Mouse (Mus musculus) CH12.LX (cell line): ENCODE measurements at regions not wholly inside any gene's neighbourhood (a gene's known extent, or its start where the extent isn't known, plus 50 kb on each side); places are given as distances from the start of the nearest gene placed in this dataset.

Experiments
- DNase-seq: peaks from one replicate; pipeline ENCODE4 v3.0.0-alpha.2; 2013; ENCODE audit errors: extremely low read depth
- H3K27ac ChIP-seq: 2 replicates; pipeline ENCODE4 v1.5.1; 2012; ENCODE audit warnings: low read depth, mild to moderate bottlenecking, control low read depth, moderate library complexity; ENCODE audit not compliant: insufficient read depth
- H3K27me3 ChIP-seq: replicated peaks from 2 replicates; pipeline ENCODE3; 2012; ENCODE audit warnings: inconsistent platforms
- H3K36me3 ChIP-seq, 2 experiments: replicated peaks in 1 of 2; 2 replicates each; pipeline versions ENCODE3 to v1.6.1; 2012; ENCODE audit warnings: inconsistent platforms in 1 of 2, low read length in 1 of 2, mild to moderate bottlenecking in 1 of 2, mixed read lengths in 1 of 2, moderate library complexity in 1 of 2; ENCODE audit not compliant: control insufficient read depth in 1 of 2, insufficient read depth in 1 of 2
- H3K4me1 ChIP-seq, 2 experiments: 2 replicates each; pipeline ENCODE4 v1.6.1; 2012; ENCODE audit warnings: inconsistent platforms in 1 of 2, moderate library complexity in 1 of 2; ENCODE audit not compliant: insufficient read depth in 2 of 2, control insufficient read depth in 1 of 2
- H3K4me2 ChIP-seq: 2 replicates; pipeline ENCODE4 v1.6.1; 2012; ENCODE audit warnings: low read depth, mild to moderate bottlenecking, control low read depth; ENCODE audit not compliant: poor library complexity, insufficient read depth, severe bottlenecking
- H3K4me3 ChIP-seq, 3 experiments: fragments of 150-350 bp in 1 of 3; sonication (generic) in 1 of 3; replicated peaks in 1 of 3; 2 replicates each; pipeline versions ENCODE3 to v1.5.1; 2011 to 2012; ENCODE audit warnings: low read depth in 2 of 3, low read length in 2 of 3, mild to moderate bottlenecking in 2 of 3, moderate library complexity in 2 of 3, control low read depth in 1 of 3, improper control_type of control experiment in 1 of 3, inconsistent platforms in 1 of 3, mixed read lengths in 1 of 3; ENCODE audit not compliant: poor library complexity in 1 of 3
- H3K79me2 ChIP-seq: replicated peaks from 2 replicates; pipeline ENCODE4 v1.6.1; 2012; ENCODE audit warnings: mild to moderate bottlenecking, moderate library complexity; ENCODE audit not compliant: control insufficient read depth, poor library complexity, insufficient read depth, severe bottlenecking; ENCODE audit errors: extremely low read depth
- H3K9ac ChIP-seq: 2 replicates; pipeline ENCODE4 v1.6.1; 2012; ENCODE audit warnings: low read depth, mild to moderate bottlenecking, control low read depth, moderate library complexity; ENCODE audit not compliant: insufficient read depth
- H3K9me3 ChIP-seq: replicated peaks from 2 replicates; pipeline ENCODE3; 2012; ENCODE audit warnings: low read length, inconsistent platforms, mixed read lengths
- CHD2 ChIP-seq: IDR thresholded peaks from 2 replicates; pipeline ENCODE4 v1.6.1; 2011; ENCODE audit warnings: low read length, improper control_type of control experiment
- GABPA ChIP-seq: IDR thresholded peaks from 2 replicates; pipeline ENCODE4 v1.6.1; 2012; ENCODE audit warnings: low read depth, low read length, improper control_type of control experiment, inconsistent platforms; ENCODE audit not compliant: insufficient replicate concordance
- HCFC1 ChIP-seq: IDR thresholded peaks from 2 replicates; pipeline ENCODE4 v1.6.1; 2012; ENCODE audit warnings: low read depth, mild to moderate bottlenecking, inconsistent platforms, low read length, improper control_type of control experiment
- JUN ChIP-seq: IDR thresholded peaks from 2 replicates; pipeline ENCODE4 v1.6.1; 2011; ENCODE audit warnings: low read depth, mild to moderate bottlenecking, low read length, improper control_type of control experiment, moderate library complexity; ENCODE audit not compliant: insufficient read depth
- KAT2A ChIP-seq: IDR thresholded peaks from 2 replicates; pipeline ENCODE4 v1.6.1; 2012; ENCODE audit warnings: low read length, improper control_type of control experiment, inconsistent platforms; ENCODE audit not compliant: insufficient replicate concordance
- MAX ChIP-seq: IDR thresholded peaks from 2 replicates; pipeline ENCODE4 v1.6.1; 2011; ENCODE audit warnings: low read length, improper control_type of control experiment
- MEF2A ChIP-seq: IDR thresholded peaks from 2 replicates; pipeline ENCODE4 v1.6.1; 2014; ENCODE audit warnings: low read depth, mild to moderate bottlenecking, inconsistent platforms, low read length, improper control_type of control experiment, borderline replicate concordance
- MYC ChIP-seq: IDR thresholded peaks from 2 replicates; pipeline ENCODE4 v1.6.1; 2011; ENCODE audit warnings: low read depth, mild to moderate bottlenecking, improper control_type of control experiment, low read length
- NRF1 ChIP-seq: IDR thresholded peaks from 2 replicates; pipeline ENCODE4 v1.6.1; 2014; ENCODE audit warnings: low read depth, mild to moderate bottlenecking, inconsistent platforms, low read length, improper control_type of control experiment, moderate library complexity
- POLR2AphosphoS2 ChIP-seq: IDR thresholded peaks from 2 replicates; pipeline ENCODE4 v1.6.1; 2011; ENCODE audit warnings: low read depth, low read length, improper control_type of control experiment
- RAD21 ChIP-seq: IDR thresholded peaks from 2 replicates; pipeline ENCODE4 v1.6.1; 2011; ENCODE audit warnings: low read depth, mild to moderate bottlenecking, low read length, improper control_type of control experiment, moderate library complexity
- RCOR1 ChIP-seq: conservative IDR thresholded peaks from 2 replicates; pipeline ENCODE4 v1.6.1; 2012; ENCODE audit warnings: low read depth, mild to moderate bottlenecking, inconsistent platforms, low read length, improper control_type of control experiment
- SIN3A ChIP-seq: IDR thresholded peaks from 2 replicates; pipeline ENCODE4 v1.6.1; 2012; ENCODE audit warnings: low read length, improper control_type of control experiment, inconsistent platforms
- SMC3 ChIP-seq: IDR thresholded peaks from 2 replicates; pipeline ENCODE4 v1.6.1; 2011; ENCODE audit warnings: low read depth, low read length, improper control_type of control experiment
- TBP ChIP-seq: conservative IDR thresholded peaks from 2 replicates; pipeline ENCODE4 v1.6.1; 2011; ENCODE audit warnings: low read depth, low read length, improper control_type of control experiment
- USF1 ChIP-seq: IDR thresholded peaks from 2 replicates; pipeline ENCODE4 v1.6.1; 2014; ENCODE audit warnings: low read depth, mild to moderate bottlenecking, inconsistent platforms, low read length, improper control_type of control experiment
- ZMIZ1 ChIP-seq: IDR thresholded peaks from 2 replicates; pipeline ENCODE4 v1.6.1; 2012; ENCODE audit warnings: low read depth, mild to moderate bottlenecking, inconsistent platforms, low read length, improper control_type of control experiment
- dilution Hi-C: fragments of 300-500 bp; cut with MboI; formaldehyde crosslinking; loops from 2 replicates; pipeline ENCODE4 v1.14.3; 2020; ENCODE audit warnings: low sequenced_read_pairs; ENCODE audit not compliant: extremely low pct_unique_long_range_greater_than_20kb, extremely low pct_ligation_motif_present
- in situ Hi-C: fragments of 300-500 bp; cut with MboI; formaldehyde crosslinking; loops from 3 replicates; pipeline ENCODE4 v1.14.3; 2019; ENCODE audit warnings: low sequenced_read_pairs, low pct_ligation_motif_present, low pct_unique_long_range_greater_than_20kb, mixed read lengths

DNA sequence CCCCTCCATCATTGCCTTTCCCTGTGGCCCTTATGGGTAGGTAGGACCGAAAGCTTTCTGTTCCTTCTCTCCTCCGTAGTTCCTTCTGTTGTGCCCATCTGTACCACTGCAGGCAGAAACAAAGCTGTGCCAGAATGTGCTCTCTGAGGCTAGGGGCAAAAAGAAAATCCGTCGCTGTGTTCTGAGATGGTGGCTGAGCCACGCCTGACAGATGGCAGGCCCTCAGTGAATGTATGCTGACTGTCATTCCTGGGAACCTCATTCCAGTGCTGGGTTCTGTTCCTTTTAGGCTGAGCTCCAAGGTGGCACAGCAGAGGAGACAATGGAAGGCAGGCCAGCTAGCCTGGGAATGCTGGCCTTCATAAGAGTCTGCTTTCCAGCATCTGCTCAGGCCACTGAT lies 54.0 kb upstream of the Boc start:
- H3K4me1 ChIP-seq, result peaks cover 2 to 3% of the 10 kb centered on the region in 2 experiments; a peak in 1 of 4 replicates
- DNase-seq, result no peak
- H3K27ac ChIP-seq, result no peak overlapping the region
- dilution Hi-C loops (no loop called here), in situ Hi-C loops (no loop called here)
- H3K9ac ChIP-seq, result no peak overlapping the region
- H3K4me3 ChIP-seq, result no peak overlapping the region
- no peaks in the 10 kb centered on the region for H3K36me3 ChIP-seq
- H3K79me2 ChIP-seq, result no peaks in the 10 kb centered on the region
- H3K27me3 ChIP-seq, result no peaks in the 10 kb centered on the region
- TF ChIP-seq HCFC1 (no peak), MEF2A (no peak), MYC (no peak), ZMIZ1 (no peak), NRF1 (no peak), TBP (no peak), MAX (no peak), RAD21 (no peak), USF1 (no peak)
- H3K4me2 ChIP-seq, result no peak overlapping the region
- H3K9me3 ChIP-seq, result no peaks in the 10 kb centered on the region

GRCm38 (mm10) chr16:44611525-44611924 lies 52.8 kb upstream of the Boc start:
- dilution Hi-C loops (no loop called here), in situ Hi-C loops (no loop called here)
- no peak for DNase-seq
- no peak overlapping the region for H3K9ac ChIP-seq
- H3K36me3 ChIP-seq, result no peaks in the 10 kb centered on the region
- H3K4me2 ChIP-seq, result no peak overlapping the region
- H3K4me3 ChIP-seq, result no peak overlapping the region
- no peaks in the 10 kb centered on the region for H3K27me3 ChIP-seq
- no peak overlapping the region for H3K27ac ChIP-seq
- H3K9me3 ChIP-seq, result no peaks in the 10 kb centered on the region
- peaks cover 2 to 3% of the 10 kb centered on the region in 2 experiments; a peak in 1 of 4 replicates for H3K4me1 ChIP-seq
- no peaks in the 10 kb centered on the region for H3K79me2 ChIP-seq
- TF ChIP-seq GABPA (no peak), TBP (no peak), KAT2A (no peak), SMC3 (no peak), MEF2A (no peak), JUN (no peak), CHD2 (no peak), POLR2AphosphoS2 (no peak), RCOR1 (no peak), SIN3A (no peak)
